Mouse (Mus musculus): Measurements from ENCODE around the gene Ampd3. TPM values are rescaled to one million over a fixed set of nuclear protein-coding genes. Genes with fewer than 3 reads are reported as not detected.

The Ampd3 gene
- total and polyA plus RNA-seq, 3 experiments: 13.1 to 64.1 (median 26.0) TPM

DNA sequence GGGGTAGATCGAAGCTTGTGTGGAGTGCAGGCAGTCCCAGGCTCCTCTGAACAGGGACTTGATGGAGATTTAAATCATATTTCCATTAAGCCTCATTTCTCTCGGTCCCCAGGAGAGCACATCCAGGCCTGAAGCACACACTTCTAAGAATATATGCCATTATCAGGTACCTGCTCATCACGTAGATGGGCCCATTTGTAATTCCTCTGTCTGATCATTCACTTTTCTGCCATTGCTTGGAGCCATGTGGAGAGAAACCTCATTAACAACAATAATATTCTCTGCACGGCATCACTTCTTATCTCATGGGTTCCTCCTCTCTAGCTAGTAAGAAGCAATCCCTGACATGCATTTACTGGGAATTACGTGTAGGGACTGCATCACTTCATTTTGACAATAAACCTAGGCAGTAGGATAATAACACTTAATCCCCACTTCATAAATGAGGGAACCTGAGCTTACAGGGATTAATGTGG lies 21.9 kb upstream of the Ampd3 start:
- TF ChIP-seq POLR2AphosphoS5 (IDR thresholded peaks at IDR 0.05; ENCODE audit: insufficient replicate concordance, low read depth, low read length) (no peak), CTCF (IDR thresholded peaks at IDR 0.05; ENCODE audit: low read depth, low read length) (no peak), TAL1 (conservative IDR thresholded peaks at IDR 0.05; ENCODE audit: low read depth, low read length) (no peak), GATA2 (IDR thresholded peaks at IDR 0.05; ENCODE audit: borderline replicate concordance, low read depth, low read length) (no peak), GATA1 (IDR thresholded peaks at IDR 0.05; ENCODE audit: borderline replicate concordance, low read length) (no peak)

DNA sequence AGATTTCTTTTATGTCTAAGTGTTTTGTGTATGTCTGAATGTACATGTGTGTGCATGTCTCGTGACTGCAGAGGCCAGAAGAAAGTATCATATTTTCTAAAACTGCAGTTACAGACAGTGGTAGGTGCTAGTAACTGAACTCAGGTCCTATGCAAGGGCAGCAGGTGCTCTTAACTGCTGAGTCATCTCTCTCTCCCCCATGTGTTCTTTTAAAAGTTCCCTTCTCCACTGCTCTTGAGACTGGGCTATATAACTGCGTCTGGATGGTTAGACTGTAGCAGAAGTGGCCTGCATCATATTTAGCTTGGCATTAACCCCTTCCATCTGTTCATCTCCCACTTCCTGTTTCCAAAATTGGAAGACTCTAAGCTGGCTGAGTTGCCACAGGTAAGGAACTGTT lies 21.2 kb upstream of the Ampd3 start:
- no peak for ATAC-seq (ENCODE audit: extremely low read depth, insufficient number of reproducible peaks, low FRiP score, poor library complexity, severe bottlenecking)
- H3K9me3 ChIP-seq (replicated peaks): no peaks in the 10 kb centered on the region
- H3K36me3 ChIP-seq (replicated peaks): no peaks in the 10 kb centered on the region
- no peak for DNase-seq (ENCODE audit: low spot score)
- H3K4me3 ChIP-seq (ENCODE audit: low read depth, low read length): no peak overlapping the region
- H3K27me3 ChIP-seq (ENCODE audit: insufficient read depth, low read length): peaks cover 13% of the 10 kb centered on the region
- TF ChIP-seq GATA2 (IDR thresholded peaks at IDR 0.05; ENCODE audit: borderline replicate concordance, low read depth, low read length) (no peak), TAL1 (conservative IDR thresholded peaks at IDR 0.05; ENCODE audit: low read depth, low read length) (no peak), CTCF (IDR thresholded peaks at IDR 0.05; ENCODE audit: low read depth, low read length) (no peak), POLR2AphosphoS5 (IDR thresholded peaks at IDR 0.05; ENCODE audit: insufficient replicate concordance, low read depth, low read length) (no peak), GATA1 (IDR thresholded peaks at IDR 0.05; ENCODE audit: borderline replicate concordance, low read length) (no peak)
- H3K4me1 ChIP-seq (ENCODE audit: insufficient read depth, low read depth, low read length): 0 out of 2 replicates have a peak, but pooled peaks cover 2% of the 10 kb centered on the region

More for the DNA sequence above, 21.9 kb upstream of the Ampd3 start:
- DNase-seq (ENCODE audit: low spot score) (no peak), ATAC-seq (ENCODE audit: extremely low read depth, insufficient number of reproducible peaks, low FRiP score, poor library complexity, severe bottlenecking) (no peak)
- H3K27me3 ChIP-seq (ENCODE audit: insufficient read depth, low read length): peaks cover 17% of the 10 kb centered on the region
- H3K4me1 ChIP-seq (ENCODE audit: insufficient read depth, low read depth, low read length): 0 out of 2 replicates have a peak, but pooled peaks cover 2% of the 10 kb centered on the region
- H3K9me3 ChIP-seq (replicated peaks): no peaks in the 10 kb centered on the region
- no peak overlapping the region for H3K4me3 ChIP-seq (ENCODE audit: low read depth, low read length)
- no peaks in the 10 kb centered on the region for H3K36me3 ChIP-seq (replicated peaks)

DNA sequence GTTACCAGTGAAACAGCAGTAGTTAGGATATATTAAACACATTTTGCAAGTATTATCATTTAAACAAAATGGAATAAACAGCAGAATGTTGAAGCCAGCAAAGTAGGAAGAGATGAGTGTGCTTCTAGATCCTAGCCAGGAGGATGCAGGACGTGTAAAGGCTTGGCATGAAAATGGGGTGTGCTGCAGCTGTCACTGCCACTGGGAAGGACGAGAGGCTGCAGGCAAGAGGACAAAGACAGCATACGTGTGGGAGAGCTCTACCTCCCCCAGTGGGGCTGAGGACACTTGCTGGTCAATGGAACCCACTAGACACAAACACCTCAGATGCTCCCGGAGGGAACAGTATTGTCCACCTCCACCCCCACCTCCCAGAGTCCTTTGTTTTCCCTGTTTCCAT lies 17.2 kb upstream of the Ampd3 start:
- TF ChIP-seq CTCF (IDR thresholded peaks at IDR 0.05; ENCODE audit: low read depth, low read length): no peak
- no peak for TF ChIP-seq GATA2 (IDR thresholded peaks at IDR 0.05; ENCODE audit: borderline replicate concordance, low read depth, low read length)
- no peak for TF ChIP-seq GATA1 (IDR thresholded peaks at IDR 0.05; ENCODE audit: borderline replicate concordance, low read length)
- no peak for TF ChIP-seq TAL1 (conservative IDR thresholded peaks at IDR 0.05; ENCODE audit: low read depth, low read length)
- no peak for TF ChIP-seq POLR2AphosphoS5 (IDR thresholded peaks at IDR 0.05; ENCODE audit: insufficient replicate concordance, low read depth, low read length)
- H3K27me3 ChIP-seq (ENCODE audit: insufficient read depth, low read length): peaks cover 20% of the 10 kb centered on the region
- no peak overlapping the region for H3K4me3 ChIP-seq (ENCODE audit: low read depth, low read length)
- DNase-seq (ENCODE audit: low spot score): no peak
- no peak for ATAC-seq (ENCODE audit: extremely low read depth, insufficient number of reproducible peaks, low FRiP score, poor library complexity, severe bottlenecking)
- H3K36me3 ChIP-seq (replicated peaks): no peaks in the 10 kb centered on the region
- H3K4me1 ChIP-seq (ENCODE audit: insufficient read depth, low read depth, low read length): 0 out of 2 replicates have a peak, but pooled peaks cover 2% of the 10 kb centered on the region
- H3K9me3 ChIP-seq (replicated peaks): no peaks in the 10 kb centered on the region

DNA sequence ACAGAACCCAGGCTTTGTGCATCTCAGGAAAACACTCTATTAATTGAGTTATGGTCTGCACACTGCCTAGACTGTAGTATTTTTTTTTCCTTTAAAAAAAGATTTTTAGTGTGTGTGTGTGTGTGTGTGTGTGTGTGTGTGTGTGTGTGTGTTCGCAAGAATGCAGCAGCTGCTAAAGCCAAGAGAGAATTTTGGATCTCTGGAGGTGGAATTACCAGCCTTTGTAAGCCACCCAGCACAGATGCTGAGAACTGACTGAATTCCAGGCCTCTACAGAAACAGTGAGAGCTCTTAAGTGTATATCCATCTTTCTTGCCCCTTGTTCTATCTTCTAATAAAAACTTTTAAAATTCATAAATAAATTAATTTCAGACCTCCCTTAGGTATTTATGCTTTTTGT lies 16.4 kb upstream of the Ampd3 start:
- DNase-seq (ENCODE audit: low spot score): no peak
- no peak for ATAC-seq (ENCODE audit: extremely low read depth, insufficient number of reproducible peaks, low FRiP score, poor library complexity, severe bottlenecking)
- Histone ChIP-seq H3K36me3 (replicated peaks) (no peaks in the 10 kb centered on the region), H3K4me1 (ENCODE audit: insufficient read depth, low read depth, low read length) (0 out of 2 replicates have a peak, but pooled peaks cover 2% of the 10 kb centered on the region), H3K27me3 (ENCODE audit: insufficient read depth, low read length) (peaks cover 20% of the 10 kb centered on the region), H3K4me3 (ENCODE audit: low read depth, low read length) (no peak overlapping the region), H3K9me3 (replicated peaks) (no peaks in the 10 kb centered on the region)
- TF ChIP-seq POLR2AphosphoS5 (IDR thresholded peaks at IDR 0.05; ENCODE audit: insufficient replicate concordance, low read depth, low read length) (no peak), GATA1 (IDR thresholded peaks at IDR 0.05; ENCODE audit: borderline replicate concordance, low read length) (no peak), TAL1 (conservative IDR thresholded peaks at IDR 0.05; ENCODE audit: low read depth, low read length) (no peak), CTCF (IDR thresholded peaks at IDR 0.05; ENCODE audit: low read depth, low read length) (no peak), GATA2 (IDR thresholded peaks at IDR 0.05; ENCODE audit: borderline replicate concordance, low read depth, low read length) (no peak)

DNA sequence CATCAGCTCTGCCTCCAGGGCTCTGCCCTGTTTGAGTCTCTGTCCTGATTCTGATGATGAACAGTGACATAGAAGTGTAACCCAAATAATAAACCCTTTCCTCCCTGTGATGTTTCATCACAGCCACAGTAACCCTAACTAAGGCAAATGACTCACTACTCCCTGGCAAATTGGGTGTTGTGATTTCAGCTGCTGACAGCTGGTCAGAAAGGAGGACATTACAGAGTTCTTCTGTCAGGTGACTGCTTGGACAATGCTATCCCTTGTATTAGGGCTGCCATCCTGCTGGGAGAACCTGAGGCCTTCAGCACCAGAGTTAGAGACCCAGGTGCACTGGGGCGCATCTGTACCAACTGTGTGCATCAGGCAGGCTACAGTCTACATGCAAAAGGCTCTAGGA lies 14.7 kb upstream of the Ampd3 start:
- DNase-seq (ENCODE audit: low spot score) (no peak), ATAC-seq (ENCODE audit: extremely low read depth, insufficient number of reproducible peaks, low FRiP score, poor library complexity, severe bottlenecking) (no peak)
- TF ChIP-seq POLR2AphosphoS5 (IDR thresholded peaks at IDR 0.05; ENCODE audit: insufficient replicate concordance, low read depth, low read length) (no peak), GATA1 (IDR thresholded peaks at IDR 0.05; ENCODE audit: borderline replicate concordance, low read length) (no peak), GATA2 (IDR thresholded peaks at IDR 0.05; ENCODE audit: borderline replicate concordance, low read depth, low read length) (no peak), TAL1 (conservative IDR thresholded peaks at IDR 0.05; ENCODE audit: low read depth, low read length) (no peak), CTCF (IDR thresholded peaks at IDR 0.05; ENCODE audit: low read depth, low read length) (no peak)
- H3K27me3 ChIP-seq (ENCODE audit: insufficient read depth, low read length): peaks cover 27% of the 10 kb centered on the region
- no peaks in the 10 kb centered on the region for H3K4me1 ChIP-seq (ENCODE audit: insufficient read depth, low read depth, low read length)
- no peak overlapping the region for H3K4me3 ChIP-seq (ENCODE audit: low read depth, low read length)
- H3K36me3 ChIP-seq (replicated peaks): no peaks in the 10 kb centered on the region
- H3K9me3 ChIP-seq (replicated peaks): no peaks in the 10 kb centered on the region

DNA sequence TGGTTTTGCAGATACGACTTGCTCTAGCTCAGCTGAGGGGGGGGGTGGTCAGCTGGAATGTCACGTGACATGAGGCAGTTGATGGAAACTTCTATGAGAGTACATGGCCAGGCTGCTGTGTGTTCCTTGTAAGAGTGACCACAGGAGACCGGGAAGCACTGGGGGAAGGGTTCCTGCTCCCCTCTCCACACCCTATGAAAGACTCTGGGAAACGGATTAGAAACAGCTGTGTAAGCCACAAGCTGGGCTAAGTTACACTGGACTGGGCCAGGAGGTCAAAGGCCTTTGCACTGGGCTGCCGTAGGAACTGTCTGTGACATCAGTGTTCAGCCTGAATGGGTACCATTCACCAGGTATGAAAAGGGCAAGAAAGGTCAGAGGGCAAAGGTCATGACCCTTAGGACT lies 14.1 kb upstream of the Ampd3 start:
- Histone ChIP-seq H3K4me3 (ENCODE audit: low read depth, low read length) (no peak overlapping the region), H3K4me1 (ENCODE audit: insufficient read depth, low read depth, low read length) (0 out of 2 replicates have a peak, but pooled peaks cover 3% of the 10 kb centered on the region), H3K27me3 (ENCODE audit: insufficient read depth, low read length) (peaks cover 32% of the 10 kb centered on the region), H3K36me3 (replicated peaks) (no peaks in the 10 kb centered on the region), H3K9me3 (replicated peaks) (no peaks in the 10 kb centered on the region)
- DNase-seq (ENCODE audit: low spot score): no peak
- TF ChIP-seq GATA2 (IDR thresholded peaks at IDR 0.05; ENCODE audit: borderline replicate concordance, low read depth, low read length) (no peak), TAL1 (conservative IDR thresholded peaks at IDR 0.05; ENCODE audit: low read depth, low read length) (no peak), POLR2AphosphoS5 (IDR thresholded peaks at IDR 0.05; ENCODE audit: insufficient replicate concordance, low read depth, low read length) (no peak), GATA1 (IDR thresholded peaks at IDR 0.05; ENCODE audit: borderline replicate concordance, low read length) (no peak), CTCF (IDR thresholded peaks at IDR 0.05; ENCODE audit: low read depth, low read length) (no peak)
- ATAC-seq (ENCODE audit: extremely low read depth, insufficient number of reproducible peaks, low FRiP score, poor library complexity, severe bottlenecking): no peak

Data from G1E (cell line).